Mouse (Mus musculus): Measurements from ENCODE around the gene 1700025G04Rik.
A peak's percentile ranks its signal among the peaks of the same experiment; 100 is the strongest.

Gene 1700025G04Rik

DNA sequence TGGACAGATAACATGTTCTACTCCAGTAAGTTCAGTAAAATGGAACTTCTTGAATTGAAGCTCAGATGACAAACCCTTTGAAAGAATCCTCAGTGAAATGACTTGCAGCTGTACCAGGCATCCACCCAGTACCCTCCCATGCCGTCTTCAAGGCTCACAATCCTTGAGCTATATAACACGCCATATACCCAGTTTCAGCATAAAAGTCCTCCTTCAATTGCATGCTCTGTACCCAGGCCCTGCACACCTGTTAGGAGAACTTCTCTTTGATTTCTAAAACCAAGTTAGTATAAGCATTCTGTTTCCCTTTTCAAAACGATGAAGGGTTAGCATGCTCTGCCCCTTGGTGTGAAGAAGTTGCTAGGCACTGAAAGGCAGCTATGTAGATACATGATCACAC lies 56.2 kb downstream of the 1700025G04Rik start:
- DNase-seq (ENCODE audit: low read depth, low spot score) = no peak

DNA sequence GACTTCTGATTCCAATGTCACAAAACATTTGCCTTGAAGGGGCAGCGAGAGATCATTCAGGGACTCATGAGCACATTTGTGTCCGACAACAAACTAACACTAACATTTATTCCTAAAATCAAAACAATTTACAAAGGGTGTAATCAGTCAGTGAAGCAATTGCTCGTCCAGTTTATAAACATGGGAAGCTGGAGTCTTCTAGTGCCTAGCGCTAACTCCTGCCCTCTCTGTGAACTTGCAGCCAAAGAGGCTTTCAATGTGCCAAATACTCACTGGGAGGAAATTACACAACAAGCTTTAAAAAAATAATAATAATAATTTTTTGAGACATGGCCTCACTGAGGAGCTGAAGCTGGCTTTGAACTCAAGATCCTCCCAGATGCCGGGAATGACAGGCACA lies 57.8 kb downstream of the 1700025G04Rik start:
- no peak for DNase-seq (ENCODE audit: low read depth, low spot score)

DNA sequence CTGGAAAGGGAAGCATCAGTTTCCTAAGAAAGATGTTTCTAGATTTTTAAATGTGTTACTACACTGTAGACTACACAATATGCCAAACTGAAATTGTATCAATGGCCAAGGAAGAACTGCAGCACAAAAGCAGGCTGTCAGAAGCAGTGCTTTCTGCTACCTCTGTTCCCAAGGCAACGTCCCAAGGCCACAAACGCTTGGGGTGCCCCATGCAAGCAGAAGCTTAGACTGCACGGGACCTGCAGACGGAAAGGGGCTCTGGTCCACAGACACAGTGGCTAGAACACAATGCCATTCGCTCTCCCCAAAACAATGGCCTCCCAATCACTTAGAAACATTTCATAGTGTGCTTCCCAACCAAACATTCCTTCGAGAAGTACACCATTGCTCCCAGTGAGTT lies 59.4 kb downstream of the 1700025G04Rik start:
- DNase-seq (ENCODE audit: low read depth, low spot score) = no peak

DNA sequence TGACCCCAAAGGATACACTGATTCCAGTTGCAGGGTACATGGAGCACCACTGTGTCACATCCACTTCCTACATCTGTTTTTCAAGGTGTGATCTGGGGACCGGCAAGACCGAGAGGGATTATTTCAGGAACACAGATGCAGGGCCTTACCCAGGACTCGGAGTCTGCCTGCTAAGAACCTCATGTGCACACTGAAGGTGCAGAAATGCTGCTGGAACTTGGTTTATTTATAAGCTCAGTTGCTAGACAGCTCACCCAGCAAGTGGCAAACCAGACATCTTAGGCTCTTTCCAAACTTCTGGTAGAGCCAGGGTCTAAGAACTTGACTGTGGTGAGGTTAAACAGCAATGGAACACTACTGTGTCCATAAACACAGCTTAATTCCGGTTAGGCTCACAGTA lies 61.2 kb downstream of the 1700025G04Rik start:
- DNase-seq (ENCODE audit: low read depth, low spot score) = no peak

- DNase-seq (ENCODE audit: low read depth, low spot score) = no peak
Measured at GRCm38 (mm10) chr1:152026762-152027161, 63.2 kb downstream of the 1700025G04Rik start.

GRCm38 (mm10) chr1:152025308-152025707 lies 64.6 kb downstream of the 1700025G04Rik start:
- no peak for DNase-seq (ENCODE audit: low read depth, low spot score)

GRCm38 (mm10) chr1:152024019-152024787 lies 65.7 kb downstream of the 1700025G04Rik start:
- DNase-seq (ENCODE audit: low read depth, low spot score) = no peak

DNA sequence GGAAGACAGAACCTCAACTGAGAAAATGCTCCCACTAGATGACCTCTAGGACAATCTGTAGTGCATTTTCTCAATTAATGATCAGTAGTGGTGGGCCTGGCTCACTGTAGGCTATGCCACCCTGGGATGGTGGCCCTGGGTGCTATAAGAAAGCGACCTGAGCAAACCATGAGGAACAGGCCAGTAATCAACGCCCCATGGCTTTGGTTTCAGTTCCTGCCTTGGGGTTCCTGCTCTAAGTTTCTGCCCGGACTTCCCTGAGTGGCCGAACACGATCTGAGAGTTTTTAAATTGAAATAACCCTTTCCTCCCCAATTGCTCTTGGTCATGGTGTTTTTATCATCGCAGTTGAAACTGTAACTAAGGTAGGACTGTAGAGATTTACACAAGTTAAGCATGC lies 69.1 kb downstream of the 1700025G04Rik start:
- DNase-seq (ENCODE audit: low read depth, low spot score) = no peak

DNA sequence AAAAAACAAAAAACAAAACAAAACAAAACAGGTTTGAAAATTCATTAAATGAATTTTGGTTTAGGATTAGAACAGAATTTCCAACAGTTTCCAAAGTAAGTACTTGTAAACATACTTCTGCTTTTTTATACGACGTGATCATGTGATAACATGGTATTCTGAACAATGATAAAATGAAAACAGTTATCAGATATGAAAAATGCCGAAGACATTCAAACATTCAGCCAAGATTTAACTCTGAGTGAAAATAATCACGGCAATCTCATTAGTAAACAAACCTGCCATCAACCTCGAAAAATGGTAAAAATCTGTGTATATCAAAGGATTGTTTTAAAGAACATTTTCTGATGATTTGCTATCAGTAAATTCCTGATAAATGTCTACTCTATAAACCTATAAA lies 69.9 kb downstream of the 1700025G04Rik start:
- no peak for DNase-seq (ENCODE audit: low read depth, low spot score)

- no peak for DNase-seq (ENCODE audit: low read depth, low spot score)
Measured at GRCm38 (mm10) chr1:152019196-152019595, 70.7 kb downstream of the 1700025G04Rik start.

DNA sequence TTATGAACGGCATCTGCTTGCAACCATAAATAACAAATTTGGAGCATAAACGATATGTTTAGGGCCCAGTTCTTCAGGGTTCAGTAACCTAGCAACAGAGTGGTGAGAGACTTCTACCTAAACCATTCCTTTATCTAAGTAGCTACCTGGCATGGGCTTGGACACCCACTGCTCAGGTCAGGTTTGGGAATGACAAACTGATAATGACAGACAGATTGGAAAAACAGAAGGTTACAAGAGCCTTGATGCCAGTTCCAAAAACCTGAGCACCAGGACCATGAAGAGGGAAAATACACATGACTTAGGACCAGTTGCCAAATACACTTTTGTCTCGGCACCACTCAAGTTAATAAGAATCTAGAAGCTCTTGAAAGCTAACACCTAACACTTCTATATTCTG lies 71.6 kb downstream of the 1700025G04Rik start:
- DNase-seq (ENCODE audit: low read depth, low spot score) = no peak

- no peak for DNase-seq (ENCODE audit: low read depth, low spot score)
Measured at GRCm38 (mm10) chr1:152016663-152017062, 73.3 kb downstream of the 1700025G04Rik start.

- no peak for DNase-seq (ENCODE audit: low read depth, low spot score)
Measured at GRCm38 (mm10) chr1:152015555-152016125, 74.3 kb downstream of the 1700025G04Rik start.

GRCm38 (mm10) chr1:152011741-152012140 lies 78.2 kb downstream of the 1700025G04Rik start:
- DNase-seq (ENCODE audit: low read depth, low spot score) = no peak

DNA sequence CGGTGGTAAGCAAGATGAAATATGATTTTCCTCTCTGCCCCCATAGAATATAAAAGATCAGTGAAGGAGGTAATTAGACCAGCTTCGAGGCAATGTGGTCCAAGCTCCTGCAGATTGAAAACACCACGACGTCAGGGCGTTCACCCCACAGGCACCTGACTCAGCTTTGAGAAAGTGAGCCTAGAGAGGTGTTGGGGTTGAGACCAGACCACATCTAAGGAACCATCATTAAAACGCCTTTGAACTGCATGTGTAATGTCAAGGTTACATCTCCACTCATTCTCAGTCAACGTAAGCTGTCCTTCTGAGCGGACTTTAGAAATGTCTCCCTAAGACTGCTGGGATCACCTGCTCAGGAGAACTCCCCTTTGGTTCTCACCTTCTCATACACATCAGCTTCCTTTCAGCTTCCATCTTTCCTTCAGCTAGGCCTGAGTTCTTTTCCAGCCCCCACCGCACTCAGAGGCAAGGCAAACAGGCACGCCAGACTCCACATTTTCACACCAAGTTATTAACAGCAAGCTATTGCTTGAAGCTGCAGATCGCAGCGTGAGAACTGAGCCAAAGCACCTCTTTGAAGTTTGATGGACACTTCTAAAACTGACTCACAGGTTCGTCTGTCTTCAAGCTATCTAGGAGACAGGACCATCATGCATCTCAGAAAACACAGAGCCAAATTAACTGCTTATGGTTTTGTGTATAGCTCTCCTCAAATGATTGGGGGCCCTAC lies 79.5 kb downstream of the 1700025G04Rik start:
- DNase-seq (ENCODE audit: low read depth, low spot score) = no peak

DNA sequence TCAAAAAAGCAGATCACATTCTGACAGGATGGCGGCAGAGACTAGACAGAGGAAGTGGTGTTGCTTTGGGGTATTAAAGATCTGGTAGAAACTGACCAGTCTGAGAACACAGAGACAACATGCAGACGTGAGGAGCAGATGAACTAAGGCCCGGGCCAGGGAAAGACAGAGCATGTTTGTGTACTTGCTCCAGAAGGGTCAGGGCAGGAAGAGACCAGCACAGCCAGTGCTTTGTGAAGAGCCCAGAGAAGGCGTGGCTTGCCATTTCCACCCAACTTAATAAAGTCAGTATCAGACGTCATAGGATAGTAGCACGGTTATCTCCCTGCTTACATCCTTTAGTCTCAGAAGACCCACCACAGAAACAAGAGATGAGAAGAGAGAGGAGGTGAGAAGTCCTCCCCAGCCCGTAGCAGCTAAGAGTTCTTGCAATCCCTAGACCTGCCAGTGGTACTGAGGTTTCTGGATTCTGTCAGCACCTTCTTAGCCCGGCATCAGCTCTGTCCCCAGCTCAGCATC lies 81.4 kb downstream of the 1700025G04Rik start:
- no peak for DNase-seq (ENCODE audit: low read depth, low spot score)

- no peak for DNase-seq (ENCODE audit: low read depth, low spot score)
Measured at GRCm38 (mm10) chr1:152006529-152006928, 83.4 kb downstream of the 1700025G04Rik start.

DNA sequence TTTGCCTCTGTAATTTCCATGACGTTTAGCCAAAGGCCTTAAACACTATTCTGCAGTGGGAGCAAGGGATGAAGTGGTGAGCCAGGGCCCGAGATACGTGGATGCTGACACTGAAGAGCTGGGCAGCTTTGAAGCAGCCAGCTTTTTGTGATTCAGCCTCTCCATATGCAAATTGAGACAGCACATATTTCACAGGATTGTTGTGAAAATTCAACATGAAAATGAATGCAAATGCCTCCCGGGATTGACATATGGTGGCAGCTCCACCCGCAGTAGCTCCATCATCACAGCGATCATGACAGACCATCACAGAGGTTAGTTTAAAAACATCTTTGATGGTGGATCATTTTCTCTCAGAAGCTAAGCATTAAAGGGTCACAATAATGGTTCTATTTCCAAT lies 85.4 kb downstream of the 1700025G04Rik start:
- DNase-seq (ENCODE audit: low read depth, low spot score) = no peak

GRCm38 (mm10) chr1:152000461-152000860 lies 89.5 kb downstream of the 1700025G04Rik start:
- no peak for DNase-seq (ENCODE audit: low read depth, low spot score)

DNA sequence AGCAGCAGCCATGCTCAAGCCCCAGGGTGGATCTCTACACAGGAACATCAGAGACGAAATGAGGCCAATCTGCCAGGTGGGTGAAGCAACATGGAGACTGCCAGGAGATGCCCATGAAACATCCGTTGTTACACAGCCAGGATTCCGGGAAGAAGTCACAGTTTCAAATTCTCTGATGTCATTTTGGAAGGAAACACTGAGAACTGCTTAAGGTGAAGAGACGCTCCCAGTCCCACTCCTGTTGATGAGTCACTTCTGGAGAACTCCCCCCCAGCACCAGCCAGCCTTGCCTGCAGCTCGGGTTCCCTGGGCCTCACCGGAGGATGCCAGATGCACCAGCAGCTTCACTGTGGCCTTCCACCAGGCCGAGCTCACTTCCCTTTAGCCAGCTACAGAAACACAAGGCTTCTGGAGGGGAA lies 90.5 kb downstream of the 1700025G04Rik start:
- peak; percentile 74 for DNase-seq (ENCODE audit: low read depth, low spot score)

GRCm38 (mm10) chr1:151998721-151999206 lies 91.2 kb downstream of the 1700025G04Rik start:
- DNase-seq (ENCODE audit: low read depth, low spot score) = no peak

DNA sequence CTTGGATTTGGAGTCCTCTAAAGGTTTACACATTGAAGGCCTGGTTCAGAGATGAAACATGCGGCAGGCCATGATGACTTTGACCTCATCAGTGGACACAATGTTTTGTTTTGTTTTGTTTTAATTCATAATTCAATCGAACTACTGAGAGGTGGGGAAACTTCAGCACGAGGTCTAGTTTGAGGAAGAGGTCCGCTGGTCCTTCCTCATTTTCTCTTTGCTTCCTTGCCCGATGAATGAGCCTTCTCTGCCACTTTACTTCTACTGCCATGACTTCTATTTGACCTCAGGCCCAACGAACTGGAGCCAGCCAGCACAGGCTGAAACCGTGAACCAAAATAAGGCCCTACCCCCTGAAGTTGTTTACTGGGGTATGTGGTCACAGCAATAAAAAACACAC lies 92.3 kb downstream of the 1700025G04Rik start:
- DNase-seq (ENCODE audit: low read depth, low spot score) = no peak

All from skeletal muscle tissue, adult 2 months (tissue).